Mouse (Mus musculus) mesoderm, embryonic 11.5 days (tissue): ENCODE results near the gene Cda.

ENCODE experiments used
- DNase-seq: peaks from one replicate; pipeline ENCODE4 v3.0.0-alpha.2; 2012; ENCODE audit warnings: low read depth, low spot score

The Cda gene

DNA sequence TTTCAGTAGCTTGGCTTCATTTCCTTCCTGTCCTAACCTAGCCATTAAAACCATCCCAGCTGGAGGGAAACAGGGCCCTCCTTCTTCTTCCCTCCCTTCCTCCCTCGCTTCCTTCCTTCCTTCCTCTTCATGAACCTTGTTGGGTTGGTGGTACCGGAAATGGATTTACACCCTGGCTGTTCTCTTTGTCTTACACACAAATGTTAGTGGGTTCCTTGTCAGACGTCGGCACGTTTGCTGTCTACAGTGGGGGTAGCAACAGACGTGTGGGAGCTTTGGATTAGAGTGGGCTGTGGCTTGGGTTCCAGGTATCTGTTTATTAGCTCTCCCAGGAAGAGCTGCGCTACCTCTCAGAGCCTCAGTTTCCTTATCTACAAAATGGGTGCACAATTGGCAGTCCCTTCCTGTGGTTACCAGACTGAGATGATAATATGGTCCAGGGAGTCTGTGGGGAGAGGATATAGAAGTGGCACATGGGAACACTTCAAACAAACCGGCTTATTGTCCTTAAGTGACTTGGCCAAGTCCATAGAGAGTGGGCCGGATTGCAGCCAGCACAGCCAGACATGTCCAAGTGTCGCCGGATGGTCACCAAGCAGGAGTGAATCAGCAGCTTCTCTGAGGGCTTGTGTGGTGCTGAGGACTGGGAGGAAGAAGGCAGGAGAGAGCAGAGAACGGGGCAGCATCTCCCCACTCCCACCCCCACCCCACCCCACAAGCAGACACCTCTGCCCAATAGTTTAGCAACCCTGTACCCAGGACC, 887 bp upstream of the Cda start:
- no peak for DNase-seq

DNA sequence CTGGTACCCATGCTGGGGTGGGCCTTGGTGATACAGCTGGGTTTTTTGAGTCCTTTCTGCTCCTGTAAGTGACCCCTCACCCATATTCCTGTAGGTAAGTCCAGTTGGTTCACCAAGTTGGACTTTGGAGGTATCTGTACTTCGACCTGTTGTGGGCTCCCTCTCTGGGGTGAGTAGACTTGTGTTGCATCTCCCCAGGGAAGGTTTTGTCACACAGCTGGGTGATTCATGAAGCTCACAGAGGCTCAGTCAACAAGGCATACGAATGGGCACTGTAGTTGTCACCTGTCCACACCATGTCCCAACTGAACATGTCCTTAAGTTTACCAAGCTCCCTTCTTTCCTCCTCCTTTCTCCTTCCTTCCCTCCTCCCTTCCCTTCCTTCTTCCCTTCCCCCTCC, 1.2 kb downstream of the Cda start:
- no peak for DNase-seq

DNA sequence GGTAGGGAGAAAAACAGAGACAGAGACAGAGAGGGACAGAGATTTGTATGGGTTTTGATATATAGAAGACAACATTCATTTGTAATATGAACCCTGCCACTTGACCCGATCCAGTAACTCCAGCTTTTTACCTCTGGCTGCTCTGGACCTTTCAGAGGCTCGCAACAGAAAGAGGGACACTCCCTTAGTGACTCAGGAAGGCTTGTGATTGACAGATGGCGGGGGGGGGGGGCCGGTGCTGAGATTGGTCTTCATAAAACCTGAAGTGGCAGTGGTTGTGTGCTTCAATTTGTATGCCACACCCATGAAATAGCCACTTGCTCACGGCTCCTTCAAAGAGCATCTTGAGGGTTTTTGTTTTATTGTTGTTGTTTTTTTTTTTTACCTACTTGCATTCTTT, 4.3 kb downstream of the Cda start:
- DNase-seq, result no peak

DNA sequence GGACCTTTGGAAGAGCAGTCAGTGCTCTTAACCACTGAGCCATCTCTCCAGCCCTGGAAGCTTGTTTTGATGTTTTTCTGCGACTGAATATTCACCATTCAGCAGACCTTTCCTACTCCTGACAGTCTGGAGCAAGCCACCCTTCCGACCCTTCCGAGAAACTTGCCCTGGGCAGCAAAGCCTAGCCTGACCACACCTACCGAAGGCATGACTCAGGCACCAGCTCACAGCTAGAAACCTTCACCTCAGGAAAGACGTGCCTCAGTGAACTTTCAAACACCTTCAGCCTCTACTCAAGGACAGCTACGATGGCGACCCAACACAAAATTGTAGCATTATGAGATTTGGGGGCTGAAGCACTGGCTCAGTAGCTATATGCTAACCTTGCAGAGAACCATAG, 4.9 kb downstream of the Cda start:
- no peak for DNase-seq

DNA sequence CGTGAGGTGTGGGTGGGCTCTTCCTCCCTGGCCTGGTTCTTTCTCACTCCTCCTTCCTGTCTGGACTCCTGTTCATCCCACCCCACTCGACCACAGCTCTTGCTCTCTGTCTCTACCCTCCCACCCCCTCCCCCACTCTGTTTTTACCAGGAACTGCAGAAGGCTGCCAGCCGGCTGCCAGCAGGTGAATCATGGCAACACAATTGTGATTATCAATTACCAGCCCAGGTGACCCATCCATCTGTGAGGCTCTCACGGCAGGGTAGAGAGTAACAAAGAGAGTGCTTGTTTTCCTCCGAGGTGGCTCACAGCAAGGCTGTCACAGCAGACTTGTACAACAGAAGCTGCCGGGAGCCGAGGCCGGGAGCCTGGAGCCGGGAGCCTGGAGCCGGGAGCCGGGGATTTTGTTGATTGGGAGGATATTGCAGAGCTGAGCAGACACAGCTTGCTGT, 6.4 kb downstream of the Cda start:
- no peak for DNase-seq

DNA sequence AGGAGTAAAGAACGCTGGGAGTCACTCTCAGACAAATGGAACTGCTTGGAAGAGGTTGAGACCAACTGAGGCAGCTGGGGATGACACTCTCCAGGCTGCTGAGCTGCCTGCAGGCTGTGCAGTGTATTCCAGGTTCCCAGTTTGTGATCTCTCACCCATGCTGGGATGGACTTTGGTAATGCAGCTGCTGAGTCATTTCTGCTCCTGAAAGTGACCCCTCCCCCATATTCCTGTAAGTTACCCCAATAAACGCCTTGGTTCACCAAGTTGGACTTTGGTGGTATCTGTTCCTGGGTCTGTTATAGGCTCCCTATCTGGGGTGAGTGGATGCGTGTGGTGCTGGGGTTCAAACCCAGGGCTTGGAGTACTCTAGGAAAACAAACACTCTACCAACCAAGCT, 9.6 kb downstream of the Cda start:
- no peak for DNase-seq

DNA sequence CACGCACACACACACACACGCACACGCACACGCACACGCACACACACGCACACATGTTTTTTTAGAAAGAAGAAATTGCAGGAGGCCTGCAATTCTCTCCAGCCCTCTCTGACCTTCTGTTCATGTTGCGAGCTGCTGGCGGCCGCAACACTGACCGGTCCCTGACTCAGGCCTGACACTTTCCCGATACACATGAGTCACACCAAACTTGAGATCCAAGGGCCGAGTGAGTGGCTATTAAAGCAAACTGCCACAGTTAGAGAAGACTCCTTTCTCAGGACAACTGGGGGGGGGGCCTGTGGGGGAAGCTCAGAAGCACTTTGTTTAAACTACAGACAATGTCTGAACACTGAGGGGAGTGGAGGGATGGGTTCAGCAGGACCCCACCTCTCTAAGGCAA, 11.2 kb downstream of the Cda start:
- DNase-seq, result no peak

DNA sequence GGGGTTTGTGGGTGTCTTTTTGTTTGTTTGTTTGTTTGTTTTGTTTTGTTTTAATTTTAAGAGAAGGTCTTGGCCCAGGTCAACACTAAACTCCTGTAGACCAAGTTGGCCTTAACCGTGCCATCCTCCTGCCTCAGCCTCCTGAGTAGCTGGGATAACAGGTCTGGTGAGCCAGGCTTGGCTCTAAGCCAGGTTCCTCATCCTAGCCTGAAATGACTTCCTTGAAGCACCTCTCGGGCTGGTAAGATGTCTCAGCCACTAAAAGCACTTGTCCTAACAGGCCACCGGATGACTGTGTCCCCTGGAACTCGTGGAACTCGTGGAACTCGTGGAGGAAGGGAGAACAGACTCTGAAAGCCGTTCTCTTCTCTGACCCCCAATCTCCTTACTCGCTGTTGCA, 11.7 kb downstream of the Cda start:
- DNase-seq, result no peak

DNA sequence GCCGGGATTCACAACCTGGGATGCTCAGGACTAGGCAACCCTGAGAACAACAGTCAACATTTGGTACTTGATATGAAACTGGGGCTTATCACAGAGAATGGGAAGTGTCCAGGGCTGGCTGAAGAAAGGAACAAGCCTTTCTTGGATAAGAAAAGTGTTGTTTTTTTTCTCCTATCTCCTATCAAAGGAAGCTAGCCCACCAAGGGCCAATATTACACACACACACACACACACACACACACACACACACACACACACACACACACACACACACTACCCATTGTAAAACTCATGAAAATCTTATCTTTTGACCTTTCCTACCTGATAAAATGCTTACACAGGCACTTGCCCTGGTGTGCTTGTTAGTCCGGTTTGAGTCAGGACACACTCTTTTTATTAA, 12.3 kb downstream of the Cda start:
- DNase-seq, result no peak

DNA sequence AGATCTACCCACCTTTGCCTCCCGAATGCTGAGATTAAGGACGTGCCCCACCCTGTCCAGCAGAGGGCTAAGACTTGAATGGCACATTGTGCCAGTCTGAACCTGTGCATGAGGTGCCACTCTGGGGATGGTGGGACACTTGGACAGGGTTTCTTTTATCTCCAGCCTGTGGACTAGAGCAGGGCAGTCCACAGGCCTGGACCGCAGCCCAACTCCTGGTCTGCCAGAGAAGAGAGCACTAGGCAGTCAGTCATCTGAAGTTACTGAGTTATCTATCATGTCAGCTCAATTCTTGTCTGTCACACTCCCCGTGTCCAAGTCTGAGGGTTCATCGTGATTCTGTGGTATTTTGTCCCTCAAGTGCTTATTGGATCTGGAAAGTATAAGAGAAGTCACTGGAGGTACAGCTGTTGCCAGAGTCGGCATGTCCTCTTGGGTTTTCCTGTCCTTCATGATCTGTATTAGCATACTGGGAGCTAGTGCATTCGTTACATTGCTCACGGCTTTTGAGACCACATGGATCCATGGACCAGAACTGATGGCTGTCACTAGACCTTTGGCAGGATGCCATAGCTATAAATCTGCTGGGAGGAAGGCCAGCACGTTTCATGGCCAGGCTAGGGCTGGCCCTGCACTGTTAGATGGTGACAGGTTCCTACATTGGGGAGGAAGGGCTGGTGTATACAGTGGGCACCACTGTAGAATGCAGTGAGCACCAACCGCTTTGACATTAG, 14.2 kb downstream of the Cda start:
- no peak for DNase-seq

DNA sequence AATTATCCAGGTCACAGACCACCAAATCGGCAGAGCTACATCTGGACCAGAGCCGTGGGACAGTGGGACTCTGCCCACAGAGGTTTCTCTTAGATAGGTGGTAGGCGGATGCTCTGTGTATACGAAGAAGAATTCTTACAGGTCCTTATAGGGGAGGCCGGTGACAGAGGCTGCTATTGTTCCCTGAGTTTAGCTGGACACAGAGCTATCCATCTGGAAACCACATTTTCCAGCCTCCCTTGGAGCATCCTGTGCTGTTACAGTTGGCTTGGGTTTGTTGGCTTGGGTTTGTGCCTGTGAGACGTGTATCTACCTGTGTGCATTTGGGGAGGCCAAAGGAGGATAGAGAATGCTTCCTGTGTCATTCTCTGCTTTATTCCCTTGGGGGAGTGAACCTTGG, 15.1 kb downstream of the Cda start:
- DNase-seq, result no peak

DNA sequence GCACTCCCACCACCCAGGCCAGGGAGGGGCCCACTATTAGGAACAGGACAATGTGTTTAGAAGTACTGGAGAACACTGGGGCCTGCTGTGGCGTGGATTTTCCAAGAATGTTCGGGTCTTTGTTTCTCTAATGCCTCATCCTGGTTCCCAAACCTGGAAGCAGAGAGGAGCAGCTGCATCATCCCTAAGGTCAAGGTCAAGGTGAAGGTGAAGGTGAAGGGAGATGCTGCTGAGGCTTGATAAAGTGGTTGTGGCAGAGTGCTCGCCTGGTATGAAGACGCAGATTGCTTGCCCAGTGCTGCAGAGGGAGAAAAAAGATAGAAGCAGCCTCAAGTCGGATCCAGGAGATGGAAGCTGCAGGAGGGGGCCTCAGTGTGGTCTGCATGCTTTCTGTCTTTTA, 16.0 kb downstream of the Cda start:
- DNase-seq, result no peak

DNA sequence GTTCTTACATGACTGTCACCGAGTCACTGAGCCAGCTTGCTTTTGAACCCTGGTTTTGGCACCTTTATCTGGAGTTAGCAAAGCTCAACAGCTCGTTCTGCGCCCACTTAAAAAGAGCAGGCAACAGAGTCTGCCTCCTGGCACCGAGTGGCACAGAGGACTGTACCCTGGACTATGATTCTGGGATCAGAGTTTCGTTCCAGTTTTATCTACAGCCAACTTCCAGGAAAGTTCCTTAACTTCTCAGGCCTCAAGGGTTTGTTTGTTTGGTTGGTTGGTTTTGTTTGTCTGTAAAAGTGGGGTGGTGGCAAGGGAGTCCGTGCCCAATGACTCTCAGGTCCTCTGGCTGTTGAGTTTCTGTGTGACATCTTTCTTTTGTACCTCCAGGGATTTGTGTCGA, 19.1 kb downstream of the Cda start:
- no peak for DNase-seq

DNA sequence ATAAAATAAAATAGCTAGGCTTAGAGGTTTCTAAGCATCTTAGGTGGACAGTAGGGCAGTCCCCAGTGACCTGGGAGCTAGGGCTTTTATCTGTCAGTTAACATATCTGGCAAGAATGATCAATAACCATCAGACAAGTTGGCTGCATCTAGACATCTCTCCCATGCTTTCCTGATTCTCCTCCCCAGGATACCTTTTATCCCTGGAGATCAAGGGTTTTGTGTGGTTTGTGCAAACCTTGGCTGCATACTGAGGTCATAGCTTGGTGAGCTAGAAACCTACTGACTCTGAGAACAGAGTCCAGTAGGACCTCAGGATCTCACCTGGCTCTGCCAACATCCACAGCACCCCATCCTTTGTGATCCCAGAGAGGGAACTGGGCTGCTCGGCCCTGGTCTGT, 20.5 kb downstream of the Cda start:
- no peak for DNase-seq

DNA sequence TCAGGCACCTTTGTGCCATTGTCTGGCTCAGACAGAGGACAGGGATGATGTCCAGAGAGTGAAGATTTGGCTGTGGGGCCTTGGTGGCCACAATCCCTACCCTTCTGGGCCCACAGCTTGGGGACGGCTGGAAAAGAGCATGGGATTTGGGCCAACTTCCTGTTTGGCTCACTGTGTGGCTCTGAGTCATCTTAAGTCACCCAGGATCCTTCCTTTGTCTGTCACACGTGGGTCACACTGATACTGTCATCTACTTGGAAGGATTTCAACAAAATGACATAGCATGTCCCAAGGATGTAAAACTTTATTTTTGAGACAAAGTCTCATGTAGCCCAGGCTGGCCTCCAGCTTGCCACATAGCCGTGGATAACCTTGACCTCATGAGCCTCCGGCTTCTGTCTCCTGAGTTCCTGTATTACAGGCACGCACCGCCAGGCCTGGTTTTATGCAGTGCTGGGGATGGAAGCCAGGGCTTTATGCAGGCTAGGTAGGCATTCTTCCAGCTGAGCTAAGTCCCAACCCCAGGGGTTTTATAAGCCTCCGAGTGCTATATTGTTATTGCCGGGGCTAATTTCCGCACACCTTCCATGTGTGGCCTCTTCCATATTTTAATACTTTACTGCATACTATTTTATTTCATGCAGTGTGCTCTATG, 22.8 kb downstream of the Cda start:
- no peak for DNase-seq

DNA sequence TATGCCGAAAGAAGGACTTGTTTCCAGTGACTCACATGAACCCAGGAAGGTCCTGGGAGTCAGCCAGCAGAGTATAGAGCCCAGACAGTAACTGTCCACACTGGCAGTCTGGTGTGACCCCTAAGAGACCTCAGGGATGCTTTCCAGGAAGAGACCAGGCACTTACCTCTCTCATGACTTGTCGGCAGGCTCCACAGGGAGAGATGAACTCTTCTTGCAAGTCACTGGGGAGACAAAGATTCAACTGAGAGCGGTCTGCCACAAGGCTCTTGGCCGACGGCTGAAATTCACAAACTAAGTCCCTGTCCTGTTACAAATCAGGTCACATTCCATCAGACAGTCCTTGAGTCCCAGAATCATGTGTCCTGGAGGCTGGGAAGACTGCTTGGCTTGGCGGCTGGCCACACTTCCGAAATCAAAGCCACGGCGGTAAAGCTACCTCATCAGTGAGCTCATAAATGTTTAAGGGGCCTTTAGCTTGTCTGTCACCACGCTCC, 24.4 kb downstream of the Cda start:
- DNase-seq, result no peak

DNA sequence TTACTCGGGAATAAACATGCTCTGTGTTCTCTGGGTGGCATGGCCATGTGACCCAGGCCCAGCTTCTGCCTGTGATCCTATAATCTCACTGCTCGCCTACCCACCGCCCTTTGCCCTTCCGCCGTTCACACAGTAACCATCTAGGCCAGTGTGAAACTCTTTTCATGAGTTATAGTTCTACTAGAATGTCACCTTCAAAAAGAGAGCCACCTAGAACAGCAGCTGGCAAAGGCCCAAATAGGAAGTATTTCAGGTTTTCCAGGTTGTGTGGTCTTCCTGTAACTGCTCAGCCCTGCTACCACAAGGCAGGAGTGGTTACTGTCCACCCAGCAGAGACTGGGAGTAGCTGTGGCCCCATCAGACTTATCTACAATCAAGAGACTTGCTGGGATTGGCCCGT, 25.0 kb downstream of the Cda start:
- no peak for DNase-seq

DNA sequence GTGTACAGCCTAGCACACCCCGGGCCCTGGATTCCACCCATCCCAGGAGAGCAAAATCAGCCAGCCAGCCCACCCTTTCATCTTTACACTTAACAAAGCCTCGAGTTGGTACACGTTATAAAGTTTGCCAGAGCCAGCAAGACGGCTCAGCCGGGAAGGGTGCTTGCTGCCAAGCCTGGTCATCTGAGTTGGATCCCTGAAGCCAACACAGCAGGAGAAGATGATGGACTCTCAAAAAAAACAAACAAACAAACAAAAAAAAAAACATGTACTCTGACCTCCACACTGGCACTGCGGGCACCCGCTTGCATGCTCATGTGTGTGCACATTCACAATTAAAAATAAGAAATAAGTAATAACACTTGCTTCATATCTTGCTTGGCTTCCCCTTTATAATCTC, 25.7 kb downstream of the Cda start:
- DNase-seq, result no peak

DNA sequence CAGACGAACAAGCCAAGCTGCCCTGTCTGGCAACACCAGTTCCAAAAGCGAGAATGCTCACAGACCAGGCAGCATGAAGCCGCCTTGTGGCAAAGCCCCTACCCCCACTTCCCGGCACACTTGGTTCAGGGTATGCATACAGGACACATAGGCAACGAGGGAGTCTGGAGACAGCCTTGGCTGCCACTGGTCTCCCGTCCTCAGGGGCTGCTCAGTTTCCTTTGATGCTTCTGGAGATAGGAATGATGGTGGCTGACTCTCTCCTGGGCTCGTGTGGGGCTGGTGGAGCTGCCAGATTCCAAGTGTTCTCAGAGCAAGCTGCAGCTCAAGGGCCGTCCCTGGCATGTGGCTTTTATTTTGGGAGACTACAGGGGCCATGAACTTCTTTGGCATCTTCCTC, 26.4 kb downstream of the Cda start:
- no peak for DNase-seq

DNA sequence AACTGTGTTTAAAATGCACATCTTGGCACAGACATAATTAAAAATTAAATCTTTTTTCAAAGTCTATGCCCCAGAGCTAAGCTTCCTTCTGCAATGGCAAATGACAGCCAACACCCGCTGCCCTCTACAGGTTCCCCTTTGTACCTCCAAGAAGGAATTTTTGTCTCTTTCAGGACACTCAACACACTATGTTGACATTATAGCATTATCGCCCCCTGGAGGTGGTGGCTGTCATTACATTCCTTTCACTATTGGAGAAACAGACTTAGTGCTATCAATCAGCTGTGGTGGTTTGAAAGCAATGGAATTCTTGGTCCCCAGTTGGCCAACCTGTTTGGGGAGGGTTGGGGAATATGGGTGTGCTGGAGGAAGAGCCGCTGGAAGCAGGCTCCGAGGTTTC, 27.8 kb downstream of the Cda start:
- DNase-seq, result peak; percentile 43

DNA sequence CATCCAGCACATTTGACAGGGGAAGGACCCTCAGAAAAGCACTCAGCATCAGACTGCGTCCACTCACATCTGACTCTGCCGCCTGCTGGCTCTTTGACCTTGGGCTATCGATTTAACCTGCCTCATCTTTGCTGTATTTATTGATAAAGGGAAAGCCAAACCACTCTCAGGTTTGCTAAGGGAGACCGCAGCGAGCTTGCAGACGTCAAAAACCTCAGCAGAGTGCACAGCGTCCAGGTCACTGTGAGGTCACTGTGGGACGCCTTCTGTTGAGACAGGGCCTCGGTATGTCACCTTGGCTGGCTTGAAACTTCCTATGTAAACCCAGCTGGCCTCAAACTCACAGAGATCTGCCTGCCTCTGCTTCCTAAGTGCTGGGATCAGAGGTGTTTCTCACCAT, 30.5 kb downstream of the Cda start:
- DNase-seq, result no peak

DNA sequence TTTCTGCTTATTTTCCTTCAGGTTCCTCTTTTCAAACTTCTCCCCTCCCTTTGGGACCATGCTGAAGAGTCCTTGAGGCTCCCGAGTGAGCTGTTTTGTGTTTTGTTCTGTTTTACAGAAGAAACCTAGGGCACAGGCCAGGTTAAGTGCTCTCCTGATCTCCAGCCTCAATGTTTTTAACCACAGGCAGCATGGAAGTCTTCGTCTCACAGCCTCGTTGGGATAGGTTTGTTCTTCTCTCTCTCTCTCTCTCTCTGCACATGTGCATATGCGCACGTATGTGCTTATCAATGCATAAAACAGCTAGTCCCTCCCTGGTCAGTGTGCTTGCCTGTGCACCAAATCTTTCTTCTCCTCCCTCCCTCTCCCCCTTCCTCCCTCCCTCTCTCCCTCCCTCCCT, 30.9 kb downstream of the Cda start:
- no peak for DNase-seq

DNA sequence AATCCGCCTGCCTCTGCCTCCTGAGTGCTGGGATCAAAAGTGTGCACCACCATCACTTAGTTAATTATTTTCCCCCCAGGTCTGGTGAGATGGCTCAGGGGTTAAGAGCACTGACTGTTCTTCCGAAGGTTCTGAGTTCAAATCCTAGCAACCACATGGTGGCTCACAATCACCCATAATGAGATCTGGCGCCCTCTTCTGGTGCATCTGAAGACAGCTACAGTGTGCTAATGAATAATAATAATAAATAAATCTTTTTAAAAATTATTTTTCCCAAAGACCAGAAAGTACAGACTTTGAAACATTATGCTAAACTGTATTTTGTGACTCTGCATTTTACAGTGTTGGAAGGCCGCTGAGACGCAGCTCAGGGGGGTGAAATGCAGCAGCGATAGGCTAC, 32.1 kb downstream of the Cda start:
- no peak for DNase-seq
